Mouse (Mus musculus) stomach, postnatal 0 days (tissue): ENCODE data around the gene Eya3. TPM values are rescaled to one million over a fixed set of nuclear protein-coding genes. Genes with fewer than 3 reads are reported as not detected.
A peak's percentile ranks its signal among the peaks of the same experiment; 100 is the strongest.
"Not testable (repeated sequence)": the region's sequence is repeated elsewhere in the genome, so short reads cannot be mapped to it uniquely, and the experiment has no call there.

Experiments
- ATAC-seq: fragments of 200-750 bp; cut with Nextera tagmentation; 2 replicates; pipeline ENCODE4 v1.8.0; 2017; ENCODE audit not compliant: low FRiP score, low TSS enrichment
- DNase-seq: peaks from one replicate; pipeline ENCODE4 v3.0.0-alpha.2; 2016; ENCODE audit warnings: low spot score
- H3K27ac ChIP-seq: fragments of 300-500 bp; sonication (generic); replicated peaks from 2 replicates; pipeline ENCODE4 v1.5.1; 2014; ENCODE audit warnings: mild to moderate bottlenecking, control low read depth
- H3K27me3 ChIP-seq: fragments of 300-500 bp; sonication (generic); 2 replicates; pipeline ENCODE4 v1.6.1; 2014; ENCODE audit warnings: low read length; ENCODE audit not compliant: control insufficient read depth, insufficient read depth
- H3K36me3 ChIP-seq: fragments of 300-500 bp; sonication (generic); 2 replicates; pipeline ENCODE4 v1.6.1; 2014; ENCODE audit warnings: low read length, mixed read lengths; ENCODE audit not compliant: control insufficient read depth, insufficient read depth
- H3K4me1 ChIP-seq: fragments of 300-500 bp; sonication (generic); replicated peaks from 2 replicates; pipeline ENCODE4 v1.6.1; 2014; ENCODE audit warnings: antibody characterized with exemption; ENCODE audit not compliant: control insufficient read depth, insufficient read depth
- H3K4me2 ChIP-seq: fragments of 300-500 bp; sonication (generic); replicated peaks from 2 replicates; pipeline ENCODE4 v1.6.1; 2014; ENCODE audit warnings: low read depth, mild to moderate bottlenecking, control low read depth, moderate library complexity
- H3K4me3 ChIP-seq: fragments of 300-500 bp; sonication (generic); 2 replicates; pipeline ENCODE4 v1.5.1; 2014; ENCODE audit warnings: low read depth, low read length, control low read depth
- H3K9ac ChIP-seq: fragments of 300-500 bp; sonication (generic); 2 replicates; pipeline ENCODE4 v1.6.1; 2014; ENCODE audit warnings: mild to moderate bottlenecking, low read length, control low read depth, mixed read lengths
- H3K9me3 ChIP-seq: fragments of 300-500 bp; sonication (generic); 2 replicates; pipeline ENCODE4 v1.6.1; 2016; ENCODE audit warnings: low read length; ENCODE audit not compliant: control insufficient read depth
- CTCF ChIP-seq: IDR thresholded peaks from 2 replicates; pipeline ENCODE4 v1.5.1; 2016; ENCODE audit warnings: antibody characterized with exemption, low read depth, mild to moderate bottlenecking, moderate library complexity
- EP300 ChIP-seq: optimal IDR thresholded peaks from 2 replicates; pipeline ENCODE3; 2016; ENCODE audit warnings: antibody characterized with exemption
- WGBS: fragments of 180-500 bp; shearing (Covaris S2); extraction: QIAGEN DNeasy Blood & Tissue Kit; methylation state at CpG from one replicate; pipeline ENCODE4 v1.1.7; 2014; 5-methylcytosine and 5-hydroxymethylcytosine counted together
- polyA plus RNA-seq: library from polyadenylated mRNA; unstranded; fragments of >200 nt; fragmentation: Nextera tagmentation; extraction: Ambion mirVana; gene quantifications from 2 replicates; pipeline ENCODE4 v1.2.1, GENCODE M21; 2015

The Eya3 gene
- polyA plus RNA-seq, 1 experiment from 2014 or later: 10.4 TPM

DNA sequence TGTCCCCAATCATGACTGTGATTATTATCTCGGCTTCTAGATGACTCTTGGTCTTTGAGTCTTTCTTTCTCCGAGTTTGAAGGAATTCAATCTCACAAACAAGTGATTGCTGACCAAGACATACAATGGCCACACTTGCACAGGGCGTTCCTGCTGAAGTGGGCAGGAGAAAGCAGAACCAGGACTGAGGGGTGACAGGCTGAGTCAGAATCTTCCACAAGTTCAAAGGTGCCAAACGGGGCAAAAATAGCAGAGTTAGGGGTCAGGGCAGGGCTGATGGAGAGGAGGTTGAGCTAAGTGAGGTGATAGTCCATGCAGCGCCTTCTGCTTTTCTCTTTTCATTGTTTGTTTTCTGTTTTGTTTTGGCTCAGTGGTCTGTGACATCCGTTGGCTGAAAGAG is 38.3 kb upstream of the Eya3 start:
- no peaks in the 10 kb centered on the region for H3K27me3 ChIP-seq
- no peaks in the 10 kb centered on the region for H3K4me1 ChIP-seq
- no peak overlapping the region for H3K9ac ChIP-seq
- DNase-seq (no peak), ATAC-seq (no peak)
- H3K27ac ChIP-seq: no peak overlapping the region
- no peaks in the 10 kb centered on the region for H3K9me3 ChIP-seq
- no peak overlapping the region for H3K4me2 ChIP-seq
- H3K36me3 ChIP-seq: no peaks in the 10 kb centered on the region
- 78% methylated on average over 6 of the region's 6 CpGs for WGBS
- H3K4me3 ChIP-seq: no peak overlapping the region
- TF ChIP-seq CTCF: no peak
- TF ChIP-seq EP300: no peak

DNA sequence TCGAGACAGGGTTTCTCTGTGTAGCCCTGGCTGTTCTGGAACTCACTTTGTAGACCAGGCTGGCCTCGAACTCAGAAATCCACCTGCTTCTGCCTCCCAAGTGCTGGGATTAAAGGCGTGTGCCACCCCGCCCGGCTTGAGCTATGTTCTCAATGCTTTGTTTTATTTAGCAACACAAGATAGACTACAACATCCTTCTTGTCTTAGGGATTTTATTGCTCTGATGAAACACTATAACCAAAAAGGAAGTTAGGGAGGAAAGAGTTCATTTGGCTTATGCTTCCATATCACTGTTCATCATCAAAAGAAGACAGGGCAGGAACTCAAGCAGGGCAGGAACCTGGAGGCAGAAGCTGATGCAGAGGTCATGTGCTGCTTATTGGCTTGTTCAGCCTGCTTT is 37.5 kb upstream of the Eya3 start:
- H3K36me3 ChIP-seq, H3K27ac ChIP-seq, DNase-seq, H3K4me3 ChIP-seq, H3K27me3 ChIP-seq, H3K4me2 ChIP-seq, H3K4me1 ChIP-seq, ATAC-seq, H3K9ac ChIP-seq, H3K9me3 ChIP-seq: not testable (repeated sequence)
- WGBS: 84% methylated on average over 4 of the region's 5 CpGs

DNA sequence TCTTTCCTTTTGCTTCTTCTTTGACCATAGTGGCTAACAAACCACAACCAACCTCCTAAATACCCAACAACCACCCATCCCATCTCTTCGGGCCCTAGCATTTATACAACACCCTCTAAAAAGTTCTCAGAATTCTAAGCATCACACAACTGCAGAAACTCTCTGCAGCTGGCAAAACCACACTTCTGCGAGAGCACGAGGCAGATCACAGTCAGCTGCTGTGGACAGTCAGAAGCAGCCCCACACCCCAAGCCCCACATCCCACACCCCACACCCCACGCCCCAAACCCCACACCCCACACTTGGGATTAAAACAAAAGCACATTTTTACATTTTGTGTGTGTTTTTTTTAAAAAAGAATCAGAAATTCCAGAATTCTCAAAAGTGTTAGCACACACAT is 35.3 kb upstream of the Eya3 start:
- no peak overlapping the region for H3K9ac ChIP-seq
- TF ChIP-seq EP300: no peak
- TF ChIP-seq CTCF: no peak
- ATAC-seq (no peak), DNase-seq (no peak)
- H3K27ac ChIP-seq: no peak overlapping the region
- no peaks in the 10 kb centered on the region for H3K36me3 ChIP-seq
- 79% methylated on average over 4 of the region's 4 CpGs for WGBS
- no peak overlapping the region for H3K4me3 ChIP-seq
- H3K9me3 ChIP-seq: no peaks in the 10 kb centered on the region
- no peaks in the 10 kb centered on the region for H3K27me3 ChIP-seq
- no peak overlapping the region for H3K4me2 ChIP-seq
- H3K4me1 ChIP-seq: no peaks in the 10 kb centered on the region

DNA sequence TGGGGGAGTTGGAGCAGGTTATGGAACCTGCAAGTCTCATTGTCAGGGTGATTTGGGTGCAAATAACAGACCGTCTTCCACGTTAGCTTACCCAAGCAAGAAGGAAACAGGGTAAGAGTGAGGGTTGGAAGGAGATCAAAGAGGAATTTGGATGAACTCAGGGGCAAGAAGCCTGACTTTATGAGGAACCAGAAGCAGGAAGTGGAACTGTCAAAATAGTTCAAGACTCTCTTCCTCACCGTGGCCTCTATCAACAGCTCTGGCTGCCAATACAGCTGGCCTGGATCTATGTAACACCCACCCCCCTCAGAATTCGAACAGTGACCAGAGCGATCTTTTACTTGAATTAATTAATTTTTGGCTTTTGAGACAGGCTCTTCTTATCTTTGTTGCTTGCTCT is 33.0 kb upstream of the Eya3 start:
- DNase-seq (no peak), ATAC-seq (no peak)
- TF ChIP-seq EP300 (no peak), CTCF (no peak)
- H3K4me3 ChIP-seq: no peak overlapping the region
- no peak overlapping the region for H3K4me2 ChIP-seq
- H3K27me3 ChIP-seq: no peaks in the 10 kb centered on the region
- 62% methylated on average over 5 of the region's 5 CpGs for WGBS
- H3K9me3 ChIP-seq: no peaks in the 10 kb centered on the region
- H3K36me3 ChIP-seq: no peaks in the 10 kb centered on the region
- H3K27ac ChIP-seq: no peak overlapping the region
- no peak overlapping the region for H3K9ac ChIP-seq
- H3K4me1 ChIP-seq: no peaks in the 10 kb centered on the region

DNA sequence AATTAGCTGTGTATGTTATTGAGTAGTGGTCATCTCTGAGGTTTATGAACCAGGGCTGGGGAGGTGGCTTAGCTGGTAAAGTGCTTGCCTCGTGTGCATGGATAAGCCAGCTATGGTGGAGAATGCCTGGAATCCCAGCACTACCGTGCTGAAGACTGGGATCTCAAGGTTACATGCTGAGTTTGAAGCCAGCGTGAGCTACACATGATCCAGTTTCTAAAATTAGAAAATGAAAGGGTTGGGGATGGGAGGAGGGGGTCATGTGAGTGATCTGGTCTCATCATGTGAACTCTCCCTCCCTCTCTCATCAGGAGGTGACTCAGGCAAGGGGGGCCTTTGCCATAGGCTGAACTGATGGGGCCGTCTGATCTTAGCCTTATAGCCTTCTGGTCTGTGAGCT is 30.6 kb upstream of the Eya3 start:
- DNase-seq (no peak), ATAC-seq (peak; percentile 26; the same call in 1 of the 2 replicates)
- 25% methylated on average over 4 of the region's 4 CpGs for WGBS

DNA sequence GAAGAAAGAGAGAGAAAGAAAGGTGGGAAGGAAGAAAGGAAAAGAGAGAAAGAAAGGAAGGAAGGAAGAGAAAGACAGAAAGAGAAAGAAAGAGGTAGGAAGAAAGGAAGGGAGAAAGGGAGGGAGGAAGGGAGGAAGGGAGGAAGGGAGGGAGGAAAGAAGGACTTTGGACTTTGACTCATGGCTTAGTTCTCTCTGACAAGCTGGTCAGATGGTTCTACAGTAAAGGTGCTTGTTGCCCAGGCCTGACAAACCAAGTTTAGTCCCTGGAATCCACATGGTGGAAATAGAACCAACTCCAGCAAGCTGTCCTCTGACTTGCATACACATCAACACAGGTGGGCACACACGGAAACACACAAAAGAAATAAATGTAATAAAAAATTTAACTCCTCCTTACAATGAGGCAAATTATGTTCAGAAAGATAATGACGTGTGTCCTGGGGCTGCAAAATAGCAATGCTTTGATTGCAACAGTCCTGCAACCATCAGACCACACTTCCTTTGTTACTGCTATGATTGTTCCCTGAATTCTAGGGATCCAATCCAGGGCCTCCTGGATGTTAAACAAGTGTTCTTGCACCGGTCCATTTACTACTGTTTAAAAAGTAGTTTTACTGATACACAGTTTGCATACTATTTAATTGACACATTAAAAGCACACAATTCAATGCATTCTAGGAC is 28.3 kb upstream of the Eya3 start:
- Histone ChIP-seq H3K9me3 (no peaks in the 10 kb centered on the region), H3K4me2 (no peak overlapping the region), H3K4me3 (no peak overlapping the region), H3K4me1 (no peaks in the 10 kb centered on the region), H3K27me3 (no peaks in the 10 kb centered on the region), H3K9ac (no peak overlapping the region), H3K36me3 (no peaks in the 10 kb centered on the region), H3K27ac (no peak overlapping the region)
- ATAC-seq: no peak
- DNase-seq: no peak
- TF ChIP-seq CTCF (no peak), EP300 (no peak)
- 69% methylated on average over 3 of the region's 3 CpGs for WGBS

More for the DNA sequence above, 30.6 kb upstream of the Eya3 start:
- H3K4me3 ChIP-seq: no peak overlapping the region
- no peak overlapping the region for H3K9ac ChIP-seq
- no peak for TF ChIP-seq CTCF
- no peak for TF ChIP-seq EP300
- H3K27me3 ChIP-seq: no peaks in the 10 kb centered on the region
- no peak overlapping the region for H3K27ac ChIP-seq
- H3K36me3 ChIP-seq: no peaks in the 10 kb centered on the region
- no peaks in the 10 kb centered on the region for H3K4me1 ChIP-seq
- no peaks in the 10 kb centered on the region for H3K9me3 ChIP-seq
- H3K4me2 ChIP-seq: no peak overlapping the region
